Mouse (Mus musculus) heart, embryonic 10.5 days (tissue): ENCODE data around the gene Plaur. TPM values are rescaled to one million over a fixed set of nuclear protein-coding genes. Genes with fewer than 3 reads are reported as not detected.

Experiments used
- DNase-seq: peaks from one replicate; pipeline ENCODE4 v3.0.0-alpha.2; 2017; ENCODE audit warnings: low spot score
- H3K27ac ChIP-seq: fragments of 300-500 bp; sonication (generic); 2 replicates; pipeline ENCODE4 v1.5.1; 2016; ENCODE audit warnings: mild to moderate bottlenecking
- H3K27me3 ChIP-seq: fragments of 300-500 bp; sonication (generic); 2 replicates; pipeline ENCODE4 v1.6.1; 2016; ENCODE audit warnings: mild to moderate bottlenecking; ENCODE audit not compliant: poor library complexity, insufficient read depth, severe bottlenecking
- H3K36me3 ChIP-seq: fragments of 300-500 bp; sonication (generic); 2 replicates; pipeline ENCODE4 v1.6.1; 2016; ENCODE audit warnings: mild to moderate bottlenecking, moderate library complexity
- H3K4me1 ChIP-seq: fragments of 300-500 bp; sonication (generic); 2 replicates; pipeline ENCODE4 v1.6.1; 2016; ENCODE audit warnings: mild to moderate bottlenecking
- H3K4me3 ChIP-seq: fragments of 300-500 bp; sonication (generic); 2 replicates; pipeline ENCODE4 v1.5.1; 2016; ENCODE audit warnings: mild to moderate bottlenecking, moderate library complexity
- H3K9me3 ChIP-seq: fragments of 300-500 bp; sonication (generic); 2 replicates; pipeline ENCODE4 v1.6.1; 2016; ENCODE audit warnings: mild to moderate bottlenecking, moderate library complexity
- WGBS: fragments of 180-500 bp; shearing (Covaris S2); methylation state at CpG from one replicate; pipeline ENCODE4 v1.1.7; 2016; 5-methylcytosine and 5-hydroxymethylcytosine counted together
- polyA plus RNA-seq: library from polyadenylated mRNA; unstranded; fragments of >200 nt; fragmentation: Nextera tagmentation; extraction: Ambion mirVana; gene quantifications from 2 replicates; pipeline ENCODE4 v1.2.1, GENCODE M21; 2016

The Plaur gene
- polyA plus RNA-seq, 1 experiment from 2014 or later: 7.3 TPM

DNA sequence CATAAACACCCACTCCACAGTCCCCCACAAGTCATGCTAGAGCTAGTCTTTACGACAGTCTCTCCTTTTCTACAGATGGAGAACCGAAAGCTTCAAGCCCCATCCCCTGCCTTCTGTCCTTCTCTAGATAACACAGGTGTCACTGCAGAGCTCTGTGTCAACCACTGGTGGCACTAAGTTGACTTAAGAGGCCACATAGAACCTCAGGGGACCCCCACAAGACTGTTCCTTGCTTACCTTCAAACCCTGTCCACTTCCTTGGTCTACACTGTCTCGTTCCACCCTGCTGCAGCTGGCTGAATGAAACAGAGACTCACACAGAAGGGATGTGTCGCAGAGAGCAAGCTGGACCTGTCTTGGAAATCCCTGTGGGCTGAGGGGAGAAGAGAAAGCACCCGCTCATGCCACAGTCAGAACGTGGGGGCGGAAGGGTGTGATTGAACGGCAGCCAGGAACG, 10.4 kb upstream of the Plaur start, which contains the start of gene Irgc1:
Gene Irgc1, minus strand, starts transcription at position 443 of the 457 bp plus-strand sequence.
- Histone ChIP-seq H3K4me1 (0 out of 2 replicates have a peak, but pooled peaks cover 3% of the 10 kb centered on the region), H3K27ac (no peak within 1 kb of the TSS), H3K36me3 (no peaks in the 10 kb centered on the region), H3K9me3 (no peaks in the 10 kb centered on the region), H3K27me3 (peaks cover 6% of the 10 kb centered on the region; the same call in 1 of the 2 replicates), H3K4me3 (no peak within 1 kb of the TSS)
- 73% methylated on average over 9 of the region's 9 CpGs for WGBS
- DNase-seq: no peak

DNA sequence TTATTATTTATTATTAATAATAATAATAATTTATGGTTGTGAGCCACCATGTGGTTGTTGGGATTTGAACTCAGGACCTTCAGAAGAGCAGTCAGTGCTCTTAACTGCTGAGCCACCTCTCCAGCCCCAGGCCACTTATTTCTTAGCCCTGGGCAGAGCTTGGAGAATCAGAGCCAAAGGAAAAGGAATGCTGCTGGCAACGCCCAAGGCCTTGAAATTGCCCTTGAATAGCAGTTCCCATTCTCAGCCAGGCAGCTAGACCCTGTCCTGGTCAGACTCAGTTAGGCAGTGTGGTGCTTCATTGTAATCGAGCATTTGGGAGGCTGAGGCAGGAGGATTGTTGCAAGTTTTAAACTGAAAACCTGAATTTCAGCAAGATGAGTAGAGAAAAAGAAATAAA, 8.1 kb upstream of the Plaur start:
- no peaks in the 10 kb centered on the region for H3K36me3 ChIP-seq
- WGBS: 56% methylated on average over 2 of the region's 2 CpGs
- H3K27me3 ChIP-seq: peaks cover 7% of the 10 kb centered on the region; the same call in 1 of the 2 replicates
- no peak overlapping the region for H3K27ac ChIP-seq
- H3K4me1 ChIP-seq: 0 out of 2 replicates have a peak, but pooled peaks cover 5% of the 10 kb centered on the region
- DNase-seq: no peak
- H3K9me3 ChIP-seq: no peaks in the 10 kb centered on the region
- no peak overlapping the region for H3K4me3 ChIP-seq

DNA sequence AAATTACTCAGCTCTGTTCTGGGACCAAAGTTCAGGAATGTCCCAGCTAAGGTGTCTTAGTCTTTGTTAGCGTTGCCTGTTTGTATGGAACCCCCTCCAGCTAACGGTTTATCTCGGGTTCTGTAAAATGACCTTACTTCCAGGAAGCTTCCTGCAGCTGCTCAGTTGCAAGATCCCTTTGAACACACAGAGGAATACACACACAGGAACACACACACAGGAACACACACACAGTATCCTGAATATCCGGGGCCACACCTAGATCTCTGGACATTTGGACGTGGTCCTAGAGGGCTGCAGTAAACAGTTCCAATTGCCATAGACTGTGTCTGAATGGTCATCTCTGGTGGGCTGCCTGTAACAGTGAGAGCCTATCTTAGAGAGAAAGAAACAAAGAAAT, 6.6 kb upstream of the Plaur start:
- DNase-seq: no peak
- H3K27me3 ChIP-seq: peaks cover 16% of the 10 kb centered on the region; the same call in 1 of the 2 replicates
- H3K9me3 ChIP-seq: no peaks in the 10 kb centered on the region
- 65% methylated on average over 5 of the region's 5 CpGs for WGBS
- H3K4me1 ChIP-seq: peaks cover 8% of the 10 kb centered on the region; the same call in 1 of the 2 replicates
- H3K4me3 ChIP-seq: no peak overlapping the region
- H3K27ac ChIP-seq: no peak overlapping the region
- no peaks in the 10 kb centered on the region for H3K36me3 ChIP-seq

DNA sequence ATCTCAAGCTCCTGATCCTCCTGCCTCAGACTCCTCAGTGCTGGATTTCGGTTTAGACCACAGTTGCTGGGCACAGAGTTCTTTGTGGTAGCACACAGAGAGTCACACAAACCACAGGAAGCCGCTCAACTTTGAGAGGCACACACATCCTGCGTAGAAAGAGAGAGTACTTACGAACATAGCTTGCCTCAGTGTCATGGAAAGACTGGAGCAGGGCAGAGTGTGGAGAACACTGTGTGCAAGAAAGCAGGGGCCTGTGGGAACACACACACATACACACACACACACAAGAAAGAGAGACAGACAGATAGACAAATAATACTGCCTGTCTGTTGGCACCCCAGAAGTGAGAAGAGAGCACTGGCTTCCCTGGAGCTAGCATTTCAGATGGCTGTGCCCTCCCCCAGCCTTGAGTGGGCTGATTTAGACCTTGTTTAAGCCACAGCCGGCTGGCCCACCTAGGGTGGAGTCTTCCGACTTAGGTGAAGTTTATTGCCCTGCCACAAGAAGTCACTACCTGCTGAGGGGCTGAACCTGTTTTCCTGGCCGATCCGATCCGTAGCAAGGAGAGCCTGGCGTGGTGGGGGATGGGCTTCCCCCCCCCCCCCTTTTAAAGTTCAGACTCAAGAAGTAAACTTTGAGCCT, 4.4 kb upstream of the Plaur start:
- H3K36me3 ChIP-seq: no peaks in the 10 kb centered on the region
- WGBS: 74% methylated on average over 10 of the region's 10 CpGs
- H3K27me3 ChIP-seq: peaks cover 26% of the 10 kb centered on the region; the same call in 1 of the 2 replicates
- H3K4me1 ChIP-seq: peaks cover 16% of the 10 kb centered on the region
- no peak overlapping the region for H3K4me3 ChIP-seq
- H3K9me3 ChIP-seq: no peaks in the 10 kb centered on the region
- DNase-seq: no peak
- no peak overlapping the region for H3K27ac ChIP-seq

DNA sequence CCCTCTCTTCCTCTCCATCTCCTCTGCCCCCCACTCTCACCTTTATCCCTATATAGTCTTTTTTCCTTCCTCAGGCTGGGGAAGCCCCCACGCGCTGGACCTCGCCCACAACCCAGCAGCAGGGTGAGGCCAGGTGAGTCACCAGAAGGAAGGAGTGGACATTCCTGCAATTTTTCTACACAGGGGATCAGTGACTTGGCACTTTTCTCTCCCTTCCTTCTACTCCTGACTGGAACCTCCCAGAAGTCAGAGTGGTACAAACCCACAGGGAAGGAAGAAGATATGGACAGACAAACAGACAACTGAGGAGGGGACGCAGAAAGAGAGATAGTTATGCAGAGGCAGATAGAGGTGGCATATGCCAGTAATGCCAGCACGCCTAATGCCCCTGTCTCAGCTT, 2.8 kb upstream of the Plaur start:
- no peak for DNase-seq
- WGBS: 70% methylated on average over 5 of the region's 5 CpGs
- peaks cover 21% of the 10 kb centered on the region for H3K4me1 ChIP-seq
- H3K9me3 ChIP-seq: no peaks in the 10 kb centered on the region
- no peak overlapping the region for H3K27ac ChIP-seq
- H3K4me3 ChIP-seq: no peak overlapping the region
- peaks cover 31% of the 10 kb centered on the region; the same call in 1 of the 2 replicates for H3K27me3 ChIP-seq
- no peaks in the 10 kb centered on the region for H3K36me3 ChIP-seq

DNA sequence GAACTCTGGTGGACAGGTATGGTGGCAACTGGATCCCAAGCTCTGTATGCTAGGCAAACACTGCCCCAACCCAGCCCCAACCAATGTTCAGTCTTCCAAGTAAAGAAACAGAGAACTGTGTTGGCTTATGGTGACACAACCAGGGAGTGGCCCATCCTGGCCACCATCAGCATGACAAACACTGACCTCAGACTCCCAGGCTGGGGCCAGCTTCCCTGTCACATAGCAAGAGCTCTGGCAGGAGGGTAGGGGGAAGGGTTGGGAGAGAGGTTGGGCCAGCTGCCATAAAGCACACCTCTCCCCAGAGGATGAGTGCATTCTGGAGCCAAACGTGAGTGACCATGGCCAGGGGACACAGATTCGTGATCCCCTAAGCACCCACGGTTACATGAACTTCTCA, 2.4 kb upstream of the Plaur start:
- Histone ChIP-seq H3K27me3 (peaks cover 31% of the 10 kb centered on the region; the same call in 1 of the 2 replicates), H3K36me3 (no peaks in the 10 kb centered on the region)

DNA sequence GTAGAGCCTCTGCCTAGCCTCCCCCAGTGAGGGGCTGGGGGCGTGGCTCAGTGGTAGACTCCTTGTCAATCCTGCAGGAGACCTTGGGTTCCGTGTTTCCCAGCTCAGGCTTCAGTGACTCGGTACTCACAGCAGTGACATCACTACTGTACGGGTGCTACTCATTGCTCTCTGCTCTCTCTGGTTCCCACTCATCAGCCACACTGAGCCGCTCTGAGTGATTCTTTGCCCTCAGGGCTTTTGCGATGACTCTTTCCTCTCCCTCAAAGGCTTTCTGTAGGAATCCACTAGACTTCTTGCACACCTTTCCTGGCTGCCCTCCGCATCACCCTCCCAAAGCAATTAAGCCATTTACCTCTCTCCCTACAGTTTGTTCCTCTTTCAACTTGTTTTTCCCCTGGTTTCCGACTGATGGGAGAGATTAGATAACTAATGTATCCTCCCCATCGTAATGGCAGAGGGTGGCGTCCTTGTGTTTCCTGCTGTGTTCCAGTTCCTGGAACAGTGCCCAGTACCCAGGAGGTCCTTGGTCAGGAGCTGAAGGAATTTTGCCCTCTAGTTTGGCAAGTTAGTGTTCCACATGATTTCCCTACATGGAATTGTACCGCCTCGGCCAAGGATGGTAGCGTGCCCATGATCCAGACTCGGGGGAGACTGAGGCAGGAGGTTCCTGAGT, 770 bp upstream of the Plaur start:
- H3K4me1 ChIP-seq: peaks cover 21% of the 10 kb centered on the region
- DNase-seq: no peak
- no peaks in the 10 kb centered on the region for H3K36me3 ChIP-seq
- H3K27ac ChIP-seq: no peak overlapping the region
- no peak overlapping the region for H3K4me3 ChIP-seq
- H3K27me3 ChIP-seq: peaks cover 31% of the 10 kb centered on the region; the same call in 1 of the 2 replicates
- H3K9me3 ChIP-seq: no peaks in the 10 kb centered on the region
- 47% methylated on average over 14 of the region's 14 CpGs for WGBS

More for the DNA sequence above, 2.4 kb upstream of the Plaur start:
- 73% methylated on average over 3 of the region's 3 CpGs for WGBS
- Histone ChIP-seq H3K4me3 (no peak overlapping the region), H3K9me3 (no peaks in the 10 kb centered on the region), H3K27ac (no peak overlapping the region), H3K4me1 (peaks cover 21% of the 10 kb centered on the region)
- no peak for DNase-seq

DNA sequence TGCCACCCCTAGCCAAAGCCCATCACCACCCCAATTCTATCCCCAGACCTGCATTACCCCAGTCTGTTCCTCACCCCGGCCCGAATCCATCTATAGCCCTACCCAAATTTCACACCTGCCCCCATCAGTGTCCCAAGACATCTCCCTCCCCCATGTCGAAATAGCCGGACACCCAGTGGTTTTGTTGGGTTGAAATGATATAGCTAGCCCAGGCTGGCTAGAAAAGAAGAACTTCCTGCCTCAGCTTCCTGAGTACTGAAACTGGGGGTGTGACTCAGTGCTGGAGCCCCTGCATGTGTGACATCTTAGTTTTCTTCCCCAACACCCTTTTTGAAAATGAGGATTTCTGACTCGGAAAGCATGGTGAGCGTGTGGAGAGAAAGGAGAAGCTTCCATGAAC, 4.6 kb downstream of the Plaur start:
- Histone ChIP-seq H3K4me3 (no peak overlapping the region), H3K27ac (no peak overlapping the region), H3K27me3 (peaks cover 15% of the 10 kb centered on the region; the same call in 1 of the 2 replicates), H3K4me1 (peaks cover 13% of the 10 kb centered on the region), H3K36me3 (0 out of 2 replicates have a peak, but pooled peaks cover 8% of the 10 kb centered on the region), H3K9me3 (peaks cover 3% of the 10 kb centered on the region; the same call in 1 of the 2 replicates)
- DNase-seq: no peak
- WGBS: 81% methylated on average over 6 of the region's 6 CpGs

DNA sequence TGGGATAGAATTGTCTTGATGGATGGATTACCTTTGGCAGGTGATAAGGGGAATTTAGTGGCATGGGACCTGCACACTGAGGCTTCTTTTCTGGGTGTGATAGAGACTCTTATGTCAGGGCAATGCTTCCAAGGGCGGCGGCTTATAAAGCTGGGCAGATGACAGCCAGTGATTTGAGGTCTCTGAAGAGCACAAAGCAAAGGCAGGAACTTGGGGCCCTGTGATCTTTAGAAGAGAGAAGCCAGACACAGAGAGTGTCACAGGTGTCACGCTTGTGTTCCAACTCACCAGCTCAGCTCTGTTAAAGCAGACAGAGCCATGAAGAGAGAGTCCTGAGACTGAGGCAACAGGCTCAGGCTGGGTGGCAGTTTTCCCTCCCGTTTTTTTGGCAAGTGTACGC, 5.6 kb downstream of the Plaur start:
- H3K4me1 ChIP-seq: peaks cover 4% of the 10 kb centered on the region; the same call in 1 of the 2 replicates
- no peak overlapping the region for H3K4me3 ChIP-seq
- DNase-seq: no peak
- H3K27ac ChIP-seq: no peak overlapping the region
- H3K27me3 ChIP-seq: peaks cover 4% of the 10 kb centered on the region; the same call in 1 of the 2 replicates
- peaks cover 3% of the 10 kb centered on the region; the same call in 1 of the 2 replicates for H3K9me3 ChIP-seq
- WGBS: 85% methylated on average over 5 of the region's 5 CpGs
- H3K36me3 ChIP-seq: 0 out of 2 replicates have a peak, but pooled peaks cover 14% of the 10 kb centered on the region

DNA sequence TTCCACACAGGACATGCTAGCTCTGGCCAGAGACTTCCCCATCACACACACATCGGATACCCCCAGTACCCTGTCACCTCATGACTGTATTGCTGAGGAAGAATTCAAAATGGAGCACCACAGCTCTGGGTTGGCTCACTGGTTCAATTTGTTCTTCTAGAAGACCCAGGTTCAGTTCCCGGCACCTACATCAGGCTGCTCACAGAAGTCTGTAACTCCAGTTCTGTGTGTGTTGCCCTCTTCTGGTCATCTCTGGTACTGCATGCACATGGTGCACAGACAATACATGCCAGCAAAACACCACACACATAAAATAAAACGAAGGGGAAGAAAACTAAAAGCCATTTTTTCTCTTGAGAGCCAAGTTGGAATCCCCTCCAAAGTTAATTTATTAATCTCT, 6.8 kb downstream of the Plaur start:
- DNase-seq: no peak
- no peak overlapping the region for H3K27ac ChIP-seq
- H3K4me3 ChIP-seq: no peak overlapping the region
- H3K9me3 ChIP-seq: peaks cover 3% of the 10 kb centered on the region; the same call in 1 of the 2 replicates
- no peaks in the 10 kb centered on the region for H3K27me3 ChIP-seq
- H3K36me3 ChIP-seq: 0 out of 2 replicates have a peak, but pooled peaks cover 14% of the 10 kb centered on the region
- no peaks in the 10 kb centered on the region for H3K4me1 ChIP-seq
- WGBS: 80% methylated on average over 3 of the region's 3 CpGs

DNA sequence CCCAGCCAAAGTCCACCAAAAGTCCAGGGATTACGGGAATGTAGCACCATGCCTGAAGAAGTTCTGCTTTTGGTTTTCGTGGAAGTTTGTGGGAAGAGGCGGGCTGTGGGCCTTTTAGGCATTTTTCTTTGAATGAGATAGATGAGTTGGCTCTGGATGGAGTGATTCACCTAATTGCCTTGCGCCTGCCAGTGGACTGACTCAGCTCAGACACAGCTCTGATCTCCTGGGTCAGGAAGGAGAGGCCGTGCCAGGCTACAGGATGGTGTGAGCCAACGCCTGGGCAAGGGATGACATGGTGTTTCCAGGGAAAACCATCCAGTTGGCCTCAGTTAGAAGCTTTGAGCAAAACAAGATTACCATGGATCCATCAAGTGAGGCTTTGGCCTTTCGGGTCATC, 8.1 kb downstream of the Plaur start:
- Histone ChIP-seq H3K4me1 (no peaks in the 10 kb centered on the region), H3K4me3 (no peak overlapping the region), H3K36me3 (0 out of 2 replicates have a peak, but pooled peaks cover 14% of the 10 kb centered on the region), H3K9me3 (peaks cover 3% of the 10 kb centered on the region; the same call in 1 of the 2 replicates), H3K27me3 (0 out of 2 replicates have a peak, but pooled peaks cover 3% of the 10 kb centered on the region), H3K27ac (no peak overlapping the region)
- DNase-seq: no peak
- 86% methylated on average over 7 of the region's 7 CpGs for WGBS

DNA sequence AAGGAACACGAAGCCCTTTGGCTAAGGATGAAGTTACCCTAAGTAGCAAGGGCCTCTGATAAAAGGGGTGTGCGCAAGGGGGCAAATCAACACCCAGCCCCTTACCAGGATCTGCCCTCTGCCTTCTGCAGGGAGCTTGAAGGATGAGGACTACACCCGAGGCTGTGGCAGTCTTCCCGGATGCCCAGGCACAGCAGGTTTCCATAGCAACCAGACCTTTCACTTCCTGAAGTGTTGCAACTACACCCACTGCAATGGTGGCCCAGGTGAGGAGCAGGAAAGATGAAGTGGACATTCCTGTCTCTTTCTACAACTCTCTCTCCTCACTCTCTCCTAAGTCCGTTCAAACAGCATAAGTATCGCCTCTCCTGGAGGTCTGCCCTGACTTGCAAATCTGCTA, 10.2 kb downstream of the Plaur start:
- no peaks in the 10 kb centered on the region for H3K4me1 ChIP-seq
- H3K4me3 ChIP-seq: no peak overlapping the region
- H3K9me3 ChIP-seq: peaks cover 3% of the 10 kb centered on the region; the same call in 1 of the 2 replicates
- no peak for DNase-seq
- 77% methylated on average over 6 of the region's 6 CpGs for WGBS
- H3K27ac ChIP-seq: no peak overlapping the region
- H3K27me3 ChIP-seq: 0 out of 2 replicates have a peak, but pooled peaks cover 3% of the 10 kb centered on the region
- 0 out of 2 replicates have a peak, but pooled peaks cover 14% of the 10 kb centered on the region for H3K36me3 ChIP-seq

DNA sequence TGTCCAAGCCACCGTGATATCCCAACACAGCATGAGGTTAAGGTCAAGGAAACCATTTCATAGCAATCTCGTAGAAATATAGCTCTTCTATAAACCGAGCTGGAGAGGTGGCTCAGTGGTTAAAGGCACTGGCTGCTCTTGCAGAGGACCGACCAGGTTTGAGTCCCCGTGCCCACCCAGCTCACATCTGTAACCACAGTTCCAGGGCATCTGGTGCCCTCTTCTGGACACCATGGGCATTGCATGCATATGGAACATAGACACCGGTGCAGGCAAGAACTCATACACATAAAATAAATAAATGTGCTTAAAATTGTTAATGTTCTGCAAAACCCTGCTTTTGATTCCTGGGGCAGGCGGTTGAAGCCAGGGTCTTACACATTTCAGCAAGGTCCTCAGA, 10.7 kb downstream of the Plaur start:
- Histone ChIP-seq H3K9me3 (peaks cover 3% of the 10 kb centered on the region; the same call in 1 of the 2 replicates), H3K36me3 (0 out of 2 replicates have a peak, but pooled peaks cover 14% of the 10 kb centered on the region), H3K4me3 (no peak overlapping the region), H3K27me3 (peaks cover 3% of the 10 kb centered on the region; the same call in 1 of the 2 replicates), H3K27ac (no peak overlapping the region), H3K4me1 (no peaks in the 10 kb centered on the region)
- no peak for DNase-seq
- WGBS: 78% methylated on average over 7 of the region's 7 CpGs
